Mouse (Mus musculus): ENCODE measurements around the gene Socs7. TPM values are rescaled to one million over a fixed set of nuclear protein-coding genes. Genes with fewer than 3 reads are reported as not detected.

Gene Socs7
- polyA plus RNA-seq, 1 experiment from 2014 or later: 21.7 TPM

GRCm38 (mm10) chr11:97328148-97328547 lies 34.2 kb upstream of the Socs7 start:
- ChIA-PET POLR2A (interaction anchor here (0.6 kb wide), 1 partner anchor 21 kb away, joined by 3 read pairs; no protein-coding TSS in a partner anchor), CTCF (interaction anchor here (0.9 to 1.7 kb wide), 10 partner anchors 8 to 138 kb away, joined by 3 to 6 read pairs (median 3); no protein-coding TSS in a partner anchor)
- in situ Hi-C loops (cut with MboI; ENCODE audit: low pct_unique_long_range_greater_than_20kb): loop anchor here (25.0 kb wide), 1 partner anchor 241 kb away; no protein-coding TSS in a partner anchor
- TF ChIP-seq CTCF (IDR thresholded peaks at IDR 0.05): peak; percentile 95
- no peaks in the 10 kb centered on the region for H3K27me3 ChIP-seq
- DNase-seq (ENCODE audit: low read depth, low spot score) (no peak), ATAC-seq (no peak)

GRCm38 (mm10) chr11:97330315-97330714 lies 32.0 kb upstream of the Socs7 start:
- ATAC-seq: no peak
- no peaks in the 10 kb centered on the region for H3K27me3 ChIP-seq
- ChIA-PET POLR2A (interaction anchor here (1.1 kb wide), 1 partner anchor 15 kb away, joined by 3 read pairs; the partner anchor contains the start of gene Mrpl45), CTCF (no interaction called here)
- in situ Hi-C loops (cut with MboI; ENCODE audit: low pct_unique_long_range_greater_than_20kb): loop anchor here (25.0 kb wide), 1 partner anchor 243 kb away; no protein-coding TSS in a partner anchor
- TF ChIP-seq CTCF (IDR thresholded peaks at IDR 0.05): no peak
- DNase-seq (ENCODE audit: low read depth, low spot score): no peak

- no peak for TF ChIP-seq CTCF (IDR thresholded peaks at IDR 0.05)
- DNase-seq (ENCODE audit: low read depth, low spot score): no peak
- POLR2A ChIA-PET: interaction anchor here (0.6 kb wide), 2 partner anchors 10 to 20 kb away, joined by 3 to 4 read pairs; no protein-coding TSS in a partner anchor
- CTCF ChIA-PET: no interaction called here
- H3K27me3 ChIP-seq: no peaks in the 10 kb centered on the region
- ATAC-seq: no peak
- in situ Hi-C loops (cut with MboI; ENCODE audit: low pct_unique_long_range_greater_than_20kb): loop anchor here (25.0 kb wide), 1 partner anchor 244 kb away; no protein-coding TSS in a partner anchor
Observed at GRCm38 (mm10) chr11:97331231-97332190, 30.8 kb upstream of the Socs7 start.

DNA sequence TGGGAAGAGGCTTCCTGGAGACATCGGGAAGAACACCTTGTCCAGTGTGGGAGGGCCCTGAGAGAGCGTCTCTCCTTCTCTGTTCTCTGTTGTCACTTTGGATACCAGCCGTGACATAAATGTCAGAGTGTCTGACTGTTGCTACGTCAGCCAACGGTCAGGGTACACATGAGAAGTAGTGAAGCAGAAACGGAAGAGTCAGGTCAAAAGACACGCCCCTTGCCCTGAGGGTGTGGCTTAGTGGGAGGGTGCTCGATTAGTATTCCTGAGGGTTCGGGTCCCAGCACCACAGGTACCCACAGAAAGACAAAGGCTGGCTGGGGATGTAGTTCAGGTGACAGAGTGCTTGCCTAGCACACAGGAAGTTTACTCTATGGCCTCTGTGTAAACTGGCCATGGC lies 29.3 kb upstream of the Socs7 start:
- CTCF ChIA-PET: no interaction called here

DNA sequence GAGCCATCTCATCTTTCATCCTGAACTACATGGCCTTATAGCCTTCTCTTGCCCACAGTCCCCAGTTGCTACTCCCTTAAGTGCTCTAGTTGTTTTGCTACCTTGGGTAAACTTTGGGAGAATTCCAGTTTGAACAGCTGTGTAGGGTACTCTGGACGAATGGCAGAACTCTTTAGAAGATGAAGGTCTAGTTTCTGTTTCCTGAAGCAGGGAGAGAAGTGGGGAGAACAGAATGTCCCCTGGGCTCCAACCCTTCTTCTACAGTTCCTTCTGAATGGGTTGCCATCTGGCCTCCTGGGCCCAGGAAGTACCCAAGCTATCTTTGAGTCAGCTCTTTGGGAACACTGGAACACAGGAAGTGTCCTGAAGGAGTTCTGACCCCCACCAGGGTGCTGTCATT lies 28.5 kb upstream of the Socs7 start:
- ATAC-seq: no peak
- CTCF ChIA-PET: no interaction called here
- POLR2A ChIA-PET: no interaction called here
- no peak for TF ChIP-seq CTCF (IDR thresholded peaks at IDR 0.05)
- H3K27me3 ChIP-seq: no peaks in the 10 kb centered on the region
- DNase-seq (ENCODE audit: low read depth, low spot score): no peak
- in situ Hi-C loops (cut with MboI; ENCODE audit: low pct_unique_long_range_greater_than_20kb): loop anchor here (25.0 kb wide), 1 partner anchor 247 kb away; no protein-coding TSS in a partner anchor

More for the DNA sequence above, 29.3 kb upstream of the Socs7 start:
- POLR2A ChIA-PET: no interaction called here
- ATAC-seq (no peak), DNase-seq (ENCODE audit: low read depth, low spot score) (no peak)
- in situ Hi-C loops (cut with MboI; ENCODE audit: low pct_unique_long_range_greater_than_20kb): loop anchor here (25.0 kb wide), 1 partner anchor 246 kb away; no protein-coding TSS in a partner anchor
- H3K27me3 ChIP-seq: no peaks in the 10 kb centered on the region
- TF ChIP-seq CTCF (IDR thresholded peaks at IDR 0.05): no peak

DNA sequence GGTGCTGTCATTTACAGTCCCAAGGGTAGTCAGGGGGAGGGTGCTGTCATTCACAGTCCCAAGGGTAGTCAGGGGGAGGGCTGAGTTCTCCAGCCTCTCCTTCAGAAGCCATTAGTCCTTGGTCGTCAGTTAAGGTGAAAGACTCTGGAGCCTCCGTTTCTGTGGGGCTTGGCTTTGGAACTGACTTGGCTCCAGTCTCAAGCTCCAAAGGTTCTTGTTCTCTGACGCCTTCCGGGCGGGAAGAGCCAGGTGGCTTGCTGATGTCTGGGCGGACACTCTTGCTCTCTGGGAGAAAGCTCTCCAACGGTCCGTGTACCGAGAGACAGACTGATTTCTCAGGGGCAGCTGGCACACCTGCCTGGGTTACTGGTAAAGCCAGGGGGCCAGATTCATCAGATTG lies 28.0 kb upstream of the Socs7 start:
- H3K27me3 ChIP-seq: no peaks in the 10 kb centered on the region
- in situ Hi-C loops (cut with MboI; ENCODE audit: low pct_unique_long_range_greater_than_20kb): loop anchor here (25.0 kb wide), 1 partner anchor 247 kb away; no protein-coding TSS in a partner anchor
- ChIA-PET CTCF (interaction anchor here (1.7 kb wide), 1 partner anchor 10 kb away, joined by 5 read pairs; no protein-coding TSS in a partner anchor), POLR2A (interaction anchor here (0.7 kb wide), 1 partner anchor 135 kb away, joined by 3 read pairs; no protein-coding TSS in a partner anchor)
- ATAC-seq: no peak
- TF ChIP-seq CTCF (IDR thresholded peaks at IDR 0.05): no peak
- no peak for DNase-seq (ENCODE audit: low read depth, low spot score)

DNA sequence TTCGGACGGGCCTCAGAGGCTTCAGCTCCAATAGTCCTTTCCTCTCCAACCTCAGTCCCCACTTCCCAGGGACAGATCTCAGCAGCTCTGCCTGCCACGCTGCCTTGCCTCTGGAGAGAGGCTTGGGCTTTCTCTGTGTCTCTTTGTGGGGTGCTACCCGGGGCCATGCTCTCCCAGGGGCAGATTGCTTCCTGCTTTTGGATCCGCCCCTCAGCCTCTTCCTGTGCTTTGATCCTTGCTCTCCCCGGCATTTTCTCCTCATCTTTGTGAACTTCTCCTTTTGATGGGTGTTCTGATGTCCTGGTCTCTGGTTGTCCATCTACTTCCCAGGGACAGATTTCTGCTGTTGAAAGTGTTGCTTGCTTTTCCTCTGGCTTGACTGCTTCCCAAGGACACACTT lies 26.1 kb upstream of the Socs7 start:
- ChIA-PET POLR2A (no interaction called here), CTCF (interaction anchor here (1.3 kb wide), 1 partner anchor 8 kb away, joined by 3 read pairs; no protein-coding TSS in a partner anchor)
- DNase-seq (ENCODE audit: low read depth, low spot score) (no peak), ATAC-seq (no peak)
- no peaks in the 10 kb centered on the region for H3K27me3 ChIP-seq
- TF ChIP-seq CTCF (IDR thresholded peaks at IDR 0.05): no peak
- in situ Hi-C loops (cut with MboI; ENCODE audit: low pct_unique_long_range_greater_than_20kb): loop anchor here (25.0 kb wide), 1 partner anchor 249 kb away; no protein-coding TSS in a partner anchor

GRCm38 (mm10) chr11:97336751-97337345 lies 25.5 kb upstream of the Socs7 start:
- CTCF ChIA-PET: interaction anchor here (1.3 kb wide), 1 partner anchor 9 kb away, joined by 3 read pairs; no protein-coding TSS in a partner anchor

DNA sequence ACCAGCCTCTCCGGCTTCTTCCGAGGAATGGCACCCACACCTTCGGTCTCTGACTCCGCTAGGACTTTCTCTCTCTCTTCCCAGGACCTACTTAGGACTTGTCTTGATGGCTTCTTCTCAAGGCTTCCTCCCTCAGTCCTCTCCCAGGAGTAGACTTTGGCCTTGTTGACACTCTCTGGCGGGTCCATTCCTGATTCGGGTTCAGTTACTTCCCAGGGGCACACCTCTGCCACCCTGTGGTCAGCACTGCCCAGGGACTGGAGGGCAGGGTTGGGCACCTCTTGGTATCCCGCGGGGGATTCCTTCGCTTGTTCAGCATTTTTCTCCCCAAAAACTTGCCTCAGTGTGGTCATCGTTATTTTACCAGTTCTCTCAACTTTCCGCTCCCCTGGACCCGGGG lies 25.0 kb upstream of the Socs7 start:
- in situ Hi-C loops (cut with MboI; ENCODE audit: low pct_unique_long_range_greater_than_20kb): loop anchor here (25.0 kb wide), 1 partner anchor 250 kb away; no protein-coding TSS in a partner anchor
- ChIA-PET CTCF (no interaction called here), POLR2A (no interaction called here)
- H3K27me3 ChIP-seq: no peaks in the 10 kb centered on the region
- TF ChIP-seq CTCF (IDR thresholded peaks at IDR 0.05): no peak
- ATAC-seq: no peak
- no peak for DNase-seq (ENCODE audit: low read depth, low spot score)

More at GRCm38 (mm10) chr11:97336751-97337345, 25.5 kb upstream of the Socs7 start:
- no peaks in the 10 kb centered on the region for H3K27me3 ChIP-seq
- DNase-seq (ENCODE audit: low read depth, low spot score) (no peak), ATAC-seq (no peak)
- POLR2A ChIA-PET: no interaction called here
- TF ChIP-seq CTCF (IDR thresholded peaks at IDR 0.05): no peak
- in situ Hi-C loops (cut with MboI; ENCODE audit: low pct_unique_long_range_greater_than_20kb): loop anchor here (25.0 kb wide), 1 partner anchor 250 kb away; no protein-coding TSS in a partner anchor

DNA sequence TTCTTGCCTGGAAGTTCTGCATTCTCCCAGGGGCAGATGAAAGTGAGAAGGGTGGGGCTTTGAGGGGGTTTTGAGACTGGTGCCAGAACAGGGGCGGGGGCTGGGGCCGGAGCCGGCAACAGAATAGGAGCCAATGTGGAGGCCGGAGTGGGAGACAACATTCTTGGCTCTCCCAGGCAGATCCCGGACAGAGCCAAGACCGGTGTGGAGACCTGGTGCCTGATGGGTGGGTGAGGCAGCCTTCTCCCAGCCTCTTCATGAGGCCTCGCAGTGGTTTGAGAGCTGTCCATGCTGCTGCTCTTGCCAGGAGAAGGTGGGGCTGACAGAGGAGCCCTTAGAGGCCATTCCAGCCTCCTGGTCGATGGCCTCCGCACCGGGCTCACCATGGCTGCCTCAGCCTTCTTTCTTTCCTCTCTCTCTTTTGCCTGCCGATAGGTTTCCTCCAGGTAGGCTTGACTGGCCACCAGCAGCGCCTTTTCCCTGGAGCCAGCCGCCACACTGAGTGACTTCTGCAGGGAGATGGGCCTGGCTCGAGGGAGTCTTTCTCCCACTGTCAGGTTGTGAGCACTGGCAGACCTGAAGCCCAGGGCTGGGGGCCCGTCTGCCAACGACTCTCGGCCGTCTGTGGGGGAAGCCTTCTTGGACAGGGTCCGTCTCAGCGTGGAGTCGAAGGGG lies 23.9 kb upstream of the Socs7 start:
- no peaks in the 10 kb centered on the region for H3K27me3 ChIP-seq
- CTCF ChIA-PET: no interaction called here
- no peak for TF ChIP-seq CTCF (IDR thresholded peaks at IDR 0.05)
- DNase-seq (ENCODE audit: low read depth, low spot score): no peak
- no peak for ATAC-seq
- in situ Hi-C loops (cut with MboI; ENCODE audit: low pct_unique_long_range_greater_than_20kb): loop anchor here (25.0 kb wide), 1 partner anchor 251 kb away; no protein-coding TSS in a partner anchor
- POLR2A ChIA-PET: no interaction called here

Data from Patski (cell line).